8 mouse cellular contexts compared by ENCODE assay signal in genomic region chr1:64691121-64691551, GRCm38 (mm10). TPM values are rescaled to one million over a fixed set of nuclear protein-coding genes. Genes with fewer than 3 reads are reported as not detected.
DNase-seq lines count a peak whose midpoint lies in the region; ATAC-seq and TF ChIP-seq lines count a peak whose summit lies in the region.

No protein-coding gene starts in this region.

- no peak for TF ChIP-seq POLR2A in cerebellum, adult 2 months (IDR thresholded peaks at IDR 0.05; ENCODE audit: borderline replicate concordance, insufficient read depth, low read length)
- no peak for TF ChIP-seq POLR2A in limb, embryonic 14.5 days (IDR thresholded peaks at IDR 0.05; ENCODE audit: borderline replicate concordance, extremely low read depth, insufficient read depth, insufficient read length)

- H3K4me1 ChIP-seq in cerebellum, adult 2 months (ENCODE audit: control insufficient read depth, insufficient read depth, low read length) = no peaks in the 10 kb centered on the region
- peaks cover 34% of the 10 kb centered on the region for H3K4me1 ChIP-seq in hindbrain, embryonic 15.5 days (replicated peaks)
- peaks cover 20% of the 10 kb centered on the region for H3K4me1 ChIP-seq in limb, embryonic 14.5 days (ENCODE audit: control insufficient read depth, insufficient read depth, low read length)
- peaks cover 21% of the 10 kb centered on the region for H3K4me1 ChIP-seq in midbrain, embryonic 16.5 days (ENCODE audit: control insufficient read depth, insufficient read depth, low read length)

- WGBS in cerebellum, adult 2 months = under 1% methylated on average over 54 of the region's 55 CpGs
- WGBS in hindbrain, embryonic 15.5 days = under 1% methylated on average over 49 of the region's 55 CpGs
- WGBS in limb, embryonic 14.5 days = 0% methylated on average over 24 of the region's 55 CpGs
- WGBS in midbrain, embryonic 16.5 days = under 1% methylated on average over 38 of the region's 55 CpGs

- no peaks in the 10 kb centered on the region for H3K9me3 ChIP-seq in hindbrain, embryonic 15.5 days
- no peaks in the 10 kb centered on the region for H3K9me3 ChIP-seq in limb, embryonic 14.5 days (ENCODE audit: control insufficient read depth, low read length)
- H3K9me3 ChIP-seq in midbrain, embryonic 16.5 days (replicated peaks; ENCODE audit: control insufficient read depth, low read length, poor library complexity, severe bottlenecking) = no peaks in the 10 kb centered on the region

- 0 out of 2 replicates have a peak overlapping the region, but pooled peaks have one; percentile 25 for H3K27ac ChIP-seq in cerebellum, adult 2 months (ENCODE audit: insufficient read depth, low read length)
- H3K27ac ChIP-seq in hindbrain, embryonic 15.5 days (replicated peaks) = peak overlapping the region; percentile 79
- peak overlapping the region; percentile 26; the same call in 1 of the 2 replicates for H3K27ac ChIP-seq in limb, embryonic 14.5 days (replicated peaks; ENCODE audit: low read depth, low read length)
- H3K27ac ChIP-seq in midbrain, embryonic 16.5 days (ENCODE audit: low read length) = peak overlapping the region; percentile 81

- H3K27me3 ChIP-seq in cerebellum, adult 2 months (ENCODE audit: control insufficient read depth, insufficient read depth, low read length) = no peaks in the 10 kb centered on the region
- no peaks in the 10 kb centered on the region for H3K27me3 ChIP-seq in hindbrain, embryonic 15.5 days
- H3K27me3 ChIP-seq in limb, embryonic 14.5 days (ENCODE audit: control insufficient read depth, insufficient read depth, low read length) = no peaks in the 10 kb centered on the region
- no peaks in the 10 kb centered on the region for H3K27me3 ChIP-seq in midbrain, embryonic 16.5 days (ENCODE audit: control insufficient read depth, insufficient read depth, low read depth, low read length)

- no peaks in the 10 kb centered on the region for H3K36me3 ChIP-seq in hindbrain, embryonic 15.5 days
- no peaks in the 10 kb centered on the region for H3K36me3 ChIP-seq in limb, embryonic 14.5 days (ENCODE audit: control insufficient read depth, insufficient read depth, low read length)
- H3K36me3 ChIP-seq in midbrain, embryonic 16.5 days (ENCODE audit: control insufficient read depth, insufficient read depth, low read length) = no peaks in the 10 kb centered on the region

- no peak for ATAC-seq in hindbrain, embryonic 15.5 days (ENCODE audit: low FRiP score, low read depth)
- ATAC-seq in limb, embryonic 14.5 days (ENCODE audit: low FRiP score, low read depth) = no peak
- ATAC-seq in midbrain, embryonic 16.5 days = no peak

- no peak for TF ChIP-seq CTCF in cerebellum, adult 2 months (IDR thresholded peaks at IDR 0.05; ENCODE audit: borderline replicate concordance, insufficient read depth, low read depth, low read length)

- H3K9ac ChIP-seq in hindbrain, embryonic 15.5 days = peak overlapping the region; percentile 83
- H3K9ac ChIP-seq in limb, embryonic 14.5 days (ENCODE audit: low read depth, low read length, severe bottlenecking) = peak overlapping the region; percentile 82
- H3K9ac ChIP-seq in midbrain, embryonic 16.5 days (ENCODE audit: low read depth, low read length) = peak overlapping the region; percentile 88

- H3K4me2 ChIP-seq in hindbrain, embryonic 15.5 days = peak overlapping the region; percentile 92
- peak overlapping the region; percentile 83 for H3K4me2 ChIP-seq in limb, embryonic 14.5 days (replicated peaks; ENCODE audit: low read depth, low read length, severe bottlenecking)
- peak overlapping the region; percentile 93 for H3K4me2 ChIP-seq in midbrain, embryonic 16.5 days (ENCODE audit: low read length)

- DNase-seq in layer of hippocampus, adult 11-12 months (ENCODE audit: low spot score) = peak; percentile 16
- DNase-seq in layer of hippocampus, adult 9-10 months (ENCODE audit: low spot score) = no peak
- peak in 1 of 2 experiments; percentile 70 for DNase-seq in cerebellum, adult 2 months
- peak; percentile 7 to 28 for DNase-seq in gastrocnemius, adult 8-10 months (ENCODE audit: low spot score in 2 of 2)
- DNase-seq in limb, embryonic 14.5 days (ENCODE audit: low spot score) = no peak
- DNase-seq in thymus, postnatal 4 days = peak; percentile 58

- peak overlapping the region; percentile 74 for H3K4me3 ChIP-seq in cerebellum, adult 2 months (replicated peaks; ENCODE audit: insufficient read depth, low read depth, low read length)
- peak overlapping the region; percentile 97 for H3K4me3 ChIP-seq in hindbrain, embryonic 15.5 days
- peak overlapping the region; percentile 84 for H3K4me3 ChIP-seq in limb, embryonic 14.5 days (replicated peaks; ENCODE audit: low read length)
- H3K4me3 ChIP-seq in midbrain, embryonic 16.5 days (ENCODE audit: low read depth, low read length) = peak overlapping the region; percentile 91

RNA-seq across cellular contexts. Expression of gene Ccnyl1, which starts 0.9 kb away (rescaled TPM):
- 17.4 and 19.1 TPM in 2 replicates for polyA plus RNA-seq in cerebellum, adult 2 months (2012; rRNA removed)
- total RNA-seq in gastrocnemius, adult 8-10 months (2022) = 10 to 100 TPM; 17.3 to 28.6 (median 22.4) TPM
- 4.2 and 5.2 TPM in 2 replicates for polyA plus RNA-seq in hindbrain, embryonic 15.5 days (2015; fragmentation: Nextera tagmentation; extraction: Ambion mirVana)
- polyA plus RNA-seq in limb, embryonic 14.5 days (2012; rRNA removed) = 40.8 and 41.5 TPM in 2 replicates
- polyA plus RNA-seq in limb, embryonic 14.5 days (2014; fragmentation: Nextera tagmentation; extraction: Ambion mirVana) = 9.4 and 9.9 TPM in 2 replicates
- polyA plus RNA-seq in midbrain, embryonic 16.5 days (2015; fragmentation: Nextera tagmentation; extraction: Ambion mirVana) = 3.6 and 4.9 TPM in 2 replicates

RNA-seq across cellular contexts. Expression of gene Fzd5, which starts 46.4 kb away (rescaled TPM):
- polyA plus RNA-seq in cerebellum, adult 2 months (2012; rRNA removed) = 0.98 and 1.0 TPM in 2 replicates
- 1 to 10 TPM; 1.2 to 2.0 (median 1.8) TPM for total RNA-seq in gastrocnemius, adult 8-10 months (2022)
- 0.14 and 0.21 TPM in 2 replicates for polyA plus RNA-seq in hindbrain, embryonic 15.5 days (2015; fragmentation: Nextera tagmentation; extraction: Ambion mirVana)
- 3.9 and 6.8 TPM in 2 replicates for polyA plus RNA-seq in limb, embryonic 14.5 days (2012; rRNA removed)
- polyA plus RNA-seq in limb, embryonic 14.5 days (2014; fragmentation: Nextera tagmentation; extraction: Ambion mirVana) = 1.6 and 2.1 TPM in 2 replicates
- 0.58 and 0.62 TPM in 2 replicates for polyA plus RNA-seq in midbrain, embryonic 16.5 days (2015; fragmentation: Nextera tagmentation; extraction: Ambion mirVana)

Comparison
In these comparisons a context has a peak if more than half of its experiments do, and no peak if none do; other contexts are left out.
1. DNase-seq: peak in layer of hippocampus, adult 11-12 months (single experiment), gastrocnemius, adult 8-10 months (2 of 2) and thymus, postnatal 4 days (single experiment); none in layer of hippocampus, adult 9-10 months (single experiment) and limb, embryonic 14.5 days (single experiment).
2. H3K27ac ChIP-seq: peak in every context shown above with its lines; median percentile 81 in midbrain, embryonic 16.5 days; 79 in hindbrain, embryonic 15.5 days; 26 in limb, embryonic 14.5 days; 25 in cerebellum, adult 2 months.
3. Peak in every context shown above with its lines, with median percentiles within 50 percentile points of each other: H3K4me3 ChIP-seq, H3K4me2 ChIP-seq and H3K9ac ChIP-seq.